Mouse (Mus musculus) adrenal gland, postnatal 25 days (tissue): ENCODE measurements around the gene Smg6. TPM values are rescaled to one million over a fixed set of nuclear protein-coding genes. Genes with fewer than 3 reads are reported as not detected.
A peak's percentile ranks its signal among the peaks of the same experiment; 100 is the strongest.
"Not testable (repeated sequence)": the region's sequence is repeated elsewhere in the genome, so short reads cannot be mapped to it uniquely, and the experiment has no call there.

ENCODE experiments used
- DNase-seq: peaks from one replicate; pipeline ENCODE4 v3.0.0; 2021; ENCODE audit warnings: mixed read lengths
- total RNA-seq: library from RNA; stranded (reverse); gene quantifications from 2 replicates; pipeline ENCODE4 v1.2.3, GENCODE M21; 2021

Gene Smg6
- total RNA-seq, 1 experiment from 2014 or later, result 32.8 TPM

DNA sequence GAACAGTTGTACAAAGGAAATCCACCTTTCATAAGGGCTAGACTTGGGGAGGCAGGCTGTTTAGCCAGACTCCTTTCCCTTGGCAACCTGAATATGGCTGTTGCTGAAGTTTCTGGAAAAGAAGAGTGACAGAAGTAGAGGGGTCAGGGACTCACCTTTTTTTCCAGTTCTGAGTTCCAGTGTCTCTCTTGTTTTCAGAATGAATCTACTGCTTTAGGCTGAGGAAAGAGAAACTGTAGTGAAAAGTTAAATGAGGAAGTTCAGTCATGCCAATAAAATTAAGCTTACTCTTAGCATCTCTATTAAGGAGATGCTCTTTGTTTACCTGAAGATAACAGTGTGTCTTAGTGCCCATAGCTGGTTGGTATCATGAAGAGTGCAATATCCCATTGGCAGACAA is 69.2 kb downstream of the Smg6 start:
- no peak for DNase-seq

GRCm38 (mm10) chr11:74996482-74996881 is 70.9 kb downstream of the Smg6 start:
- DNase-seq, result no peak

DNA sequence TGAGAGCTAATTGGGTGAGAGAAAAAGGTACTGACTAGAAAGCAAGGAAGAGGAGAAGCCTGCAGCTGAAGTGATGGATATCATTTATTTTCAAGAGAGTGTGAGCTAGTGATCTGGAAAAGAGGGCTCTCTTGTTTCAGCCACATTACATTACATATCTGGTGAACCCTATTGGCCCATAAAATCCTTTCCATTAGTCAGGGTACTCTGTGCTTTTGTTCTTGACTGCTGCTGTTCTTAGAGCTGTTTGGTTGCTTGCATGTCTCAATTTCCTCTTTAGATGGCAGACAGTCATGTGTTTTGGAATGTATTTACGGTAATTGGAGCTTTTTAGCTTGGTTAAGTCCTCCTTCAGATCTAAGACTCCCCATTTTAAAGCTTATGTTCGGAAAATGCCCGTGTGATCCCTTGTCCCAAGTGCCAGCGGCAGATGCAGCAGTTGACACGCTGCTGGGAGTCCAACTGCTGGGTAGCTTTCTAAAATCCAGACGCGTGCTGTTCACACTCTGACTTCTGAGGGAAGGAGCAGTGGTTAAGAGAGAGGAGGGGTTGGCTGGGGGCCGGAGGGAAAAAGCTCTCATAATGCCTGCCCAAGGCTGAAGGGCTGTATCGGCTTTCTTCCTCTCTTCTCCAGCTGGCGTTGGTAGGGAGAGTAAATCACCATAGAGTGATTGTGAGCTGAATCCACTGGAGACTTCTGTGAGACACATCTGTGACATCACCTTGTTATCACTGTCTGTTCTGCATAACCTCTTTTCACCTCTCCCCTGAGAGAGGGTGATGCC is 75.4 kb downstream of the Smg6 start:
- no peak for DNase-seq

GRCm38 (mm10) chr11:75008270-75008669 is 82.6 kb downstream of the Smg6 start:
- DNase-seq, result no peak

- not testable (repeated sequence) for DNase-seq
These were observed 83.9 kb downstream of the Smg6 start for GRCm38 (mm10) chr11:75009537-75009936.

GRCm38 (mm10) chr11:75012997-75013694 is 87.5 kb downstream of the Smg6 start:
- DNase-seq, result peak; percentile 23

- no peak for DNase-seq
These were observed 88.4 kb downstream of the Smg6 start for GRCm38 (mm10) chr11:75013764-75014695.

DNA sequence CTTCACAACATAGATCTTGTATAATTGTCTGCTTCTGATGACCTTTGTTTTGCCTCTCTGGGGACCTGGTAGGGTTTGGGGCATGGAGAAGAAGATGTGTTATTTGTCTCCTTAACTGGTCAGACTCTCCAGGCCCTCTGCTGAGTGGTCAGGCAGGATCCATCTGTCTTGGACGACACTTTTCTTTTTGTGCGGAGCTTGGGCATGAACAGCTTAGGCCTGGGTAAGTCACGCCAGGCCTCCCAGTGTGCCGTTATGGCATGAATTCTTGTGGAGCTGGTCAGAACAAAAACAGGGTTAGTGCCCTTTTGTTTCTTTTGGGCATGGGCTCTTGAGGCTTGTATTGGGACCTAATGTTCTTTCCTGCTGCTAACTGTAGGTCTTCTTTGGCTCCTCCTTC is 89.2 kb downstream of the Smg6 start:
- no peak for DNase-seq

- no peak for DNase-seq
These were observed 89.8 kb downstream of the Smg6 start for GRCm38 (mm10) chr11:75015453-75015871.

DNA sequence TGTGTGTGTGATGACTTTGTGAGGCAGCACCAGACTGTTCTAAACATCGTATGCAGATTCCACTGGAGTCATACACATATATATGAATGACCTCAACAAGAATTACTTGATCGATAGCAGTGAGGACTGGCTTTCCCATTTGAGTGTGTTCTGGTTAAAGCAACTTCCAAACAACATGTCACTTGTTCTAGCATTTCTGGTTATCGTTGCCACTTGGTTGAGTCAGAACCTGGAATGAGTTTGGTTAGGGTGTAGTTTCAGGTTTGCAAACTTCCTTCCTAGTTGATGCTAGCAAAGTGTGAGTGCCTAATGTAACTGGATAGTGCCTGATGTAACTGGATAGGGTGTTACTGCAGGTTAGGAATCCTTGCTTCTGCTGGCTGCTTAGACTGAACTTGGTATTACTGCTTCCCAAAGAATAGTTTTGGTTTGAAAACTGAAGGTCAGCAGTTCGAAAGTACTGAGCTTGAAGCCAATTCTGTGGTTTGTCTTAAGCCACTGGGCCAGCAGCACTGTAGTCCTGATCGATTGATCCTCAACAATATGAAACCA is 90.8 kb downstream of the Smg6 start:
- no peak for DNase-seq

- DNase-seq, result no peak
These were observed 92.2 kb downstream of the Smg6 start for GRCm38 (mm10) chr11:75017831-75018230.

DNA sequence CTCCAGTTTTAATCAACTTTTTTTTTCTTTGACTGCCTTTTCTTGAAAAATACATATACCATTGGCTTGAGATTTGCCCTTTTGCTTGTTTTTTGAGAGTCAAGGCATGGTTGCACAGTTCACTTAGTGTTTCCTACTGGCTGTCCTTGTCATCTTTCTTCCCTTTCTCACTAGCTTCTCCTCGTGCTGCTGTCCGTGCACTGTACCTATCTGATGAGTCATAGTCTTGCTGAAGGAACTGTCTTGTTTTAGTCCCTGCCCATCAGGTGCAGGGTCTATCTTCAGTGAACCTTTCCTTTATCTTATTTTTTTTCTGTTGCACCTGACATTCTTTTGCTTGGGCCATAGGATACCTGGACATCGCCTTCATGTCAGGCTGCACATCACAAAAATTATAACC is 101.4 kb downstream of the Smg6 start:
- DNase-seq, result no peak

DNA sequence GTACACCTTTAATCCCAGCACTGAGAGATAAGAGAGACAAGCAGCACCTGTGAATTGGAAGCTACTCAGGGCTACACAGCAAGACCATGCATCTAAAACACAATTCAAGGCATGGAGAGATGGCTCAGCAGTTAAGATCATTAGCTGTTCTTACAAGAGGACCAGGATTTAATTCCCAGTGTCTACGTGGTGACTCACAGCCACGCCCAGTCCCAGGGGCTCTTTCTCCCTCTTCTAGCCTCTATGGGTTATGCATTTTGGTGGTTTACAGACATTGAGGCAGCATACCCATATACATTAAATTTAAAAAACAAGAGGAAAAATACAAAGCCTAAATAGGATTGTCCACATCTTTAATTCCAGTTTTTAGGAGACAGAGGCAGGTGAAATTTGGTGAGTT is 102.0 kb downstream of the Smg6 start:
- no peak for DNase-seq

DNA sequence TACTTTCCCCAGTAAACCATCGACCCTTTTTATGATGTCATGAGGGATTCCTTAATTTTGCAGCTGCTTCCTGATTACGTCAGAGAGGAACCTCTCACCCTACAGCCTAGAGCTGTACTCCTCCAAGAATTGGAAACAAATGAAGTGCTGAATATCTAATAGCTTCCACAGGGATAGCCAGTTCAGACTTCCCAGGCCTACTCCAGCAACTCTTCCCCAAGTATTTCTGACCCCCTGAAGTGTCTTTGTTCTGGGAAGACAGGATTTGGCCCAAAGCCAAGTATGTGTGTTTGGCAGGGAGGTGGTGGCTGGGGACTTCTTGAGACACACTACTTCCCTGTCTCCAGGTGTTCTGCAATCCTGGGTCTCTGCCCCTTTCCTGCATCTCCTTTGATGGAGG is 105.6 kb downstream of the Smg6 start:
- DNase-seq, result no peak

GRCm38 (mm10) chr11:75032946-75033345 is 107.3 kb downstream of the Smg6 start:
- no peak for DNase-seq

GRCm38 (mm10) chr11:75033581-75034067 is 108.0 kb downstream of the Smg6 start:
- no peak for DNase-seq

DNA sequence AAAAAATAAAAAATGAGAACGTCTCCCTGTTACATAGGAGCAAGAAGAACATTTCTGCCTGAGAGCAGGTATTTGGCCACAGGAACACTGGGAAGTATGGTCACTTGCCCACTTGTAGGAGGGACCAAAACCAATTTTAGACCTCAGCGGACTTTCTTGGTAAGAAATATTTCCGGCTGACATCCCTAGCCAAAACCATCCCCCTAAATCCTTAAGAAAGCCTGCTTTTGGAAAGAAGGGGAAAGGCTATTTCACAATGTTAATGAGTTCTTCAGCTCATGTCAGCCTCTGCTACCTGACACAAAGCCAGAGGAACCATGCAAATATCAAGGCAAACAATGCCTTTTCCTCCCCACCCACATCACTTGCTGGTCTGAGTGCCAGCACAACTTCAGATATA is 108.5 kb downstream of the Smg6 start:
- no peak for DNase-seq

- DNase-seq, result no peak
These were observed 118.7 kb downstream of the Smg6 start for GRCm38 (mm10) chr11:75044333-75044732.

- DNase-seq, result no peak
These were observed 120.2 kb downstream of the Smg6 start for GRCm38 (mm10) chr11:75045822-75046221.

DNA sequence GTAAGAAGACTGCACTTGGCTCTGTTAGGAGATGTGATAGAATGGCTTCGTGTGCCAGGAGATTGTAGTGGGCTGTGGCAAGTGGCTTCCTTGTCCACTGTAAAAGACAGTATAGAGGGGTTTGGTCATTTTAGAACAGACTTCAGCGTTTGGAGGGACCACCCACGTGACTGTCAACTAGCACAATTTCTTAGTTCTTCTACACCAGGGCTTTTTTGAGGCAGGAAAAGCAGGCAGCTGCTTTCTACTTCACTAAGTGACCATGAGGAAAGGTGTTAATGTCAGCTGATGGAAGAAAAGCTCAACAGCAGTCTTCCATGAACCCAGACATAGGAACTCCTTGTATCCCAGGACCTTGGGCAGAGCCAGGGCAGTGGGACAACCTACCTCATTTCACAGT is 121.0 kb downstream of the Smg6 start:
- DNase-seq, result no peak

GRCm38 (mm10) chr11:75047066-75047465 is 121.4 kb downstream of the Smg6 start:
- DNase-seq, result peak; percentile 83

GRCm38 (mm10) chr11:75047736-75048407 is 122.2 kb downstream of the Smg6 start:
- DNase-seq, result no peak
